Mouse (Mus musculus): Measurements from ENCODE around the gene 1700067K01Rik. TPM values are rescaled to one million over a fixed set of nuclear protein-coding genes. Genes with fewer than 3 reads are reported as not detected.
"Not testable (repeated sequence)": the region's sequence is repeated elsewhere in the genome, so short reads cannot be mapped to it uniquely, and the experiment has no call there.

The 1700067K01Rik gene
- polyA plus RNA-seq, 1 experiment from 2014 or later = 1.2 TPM

DNA sequence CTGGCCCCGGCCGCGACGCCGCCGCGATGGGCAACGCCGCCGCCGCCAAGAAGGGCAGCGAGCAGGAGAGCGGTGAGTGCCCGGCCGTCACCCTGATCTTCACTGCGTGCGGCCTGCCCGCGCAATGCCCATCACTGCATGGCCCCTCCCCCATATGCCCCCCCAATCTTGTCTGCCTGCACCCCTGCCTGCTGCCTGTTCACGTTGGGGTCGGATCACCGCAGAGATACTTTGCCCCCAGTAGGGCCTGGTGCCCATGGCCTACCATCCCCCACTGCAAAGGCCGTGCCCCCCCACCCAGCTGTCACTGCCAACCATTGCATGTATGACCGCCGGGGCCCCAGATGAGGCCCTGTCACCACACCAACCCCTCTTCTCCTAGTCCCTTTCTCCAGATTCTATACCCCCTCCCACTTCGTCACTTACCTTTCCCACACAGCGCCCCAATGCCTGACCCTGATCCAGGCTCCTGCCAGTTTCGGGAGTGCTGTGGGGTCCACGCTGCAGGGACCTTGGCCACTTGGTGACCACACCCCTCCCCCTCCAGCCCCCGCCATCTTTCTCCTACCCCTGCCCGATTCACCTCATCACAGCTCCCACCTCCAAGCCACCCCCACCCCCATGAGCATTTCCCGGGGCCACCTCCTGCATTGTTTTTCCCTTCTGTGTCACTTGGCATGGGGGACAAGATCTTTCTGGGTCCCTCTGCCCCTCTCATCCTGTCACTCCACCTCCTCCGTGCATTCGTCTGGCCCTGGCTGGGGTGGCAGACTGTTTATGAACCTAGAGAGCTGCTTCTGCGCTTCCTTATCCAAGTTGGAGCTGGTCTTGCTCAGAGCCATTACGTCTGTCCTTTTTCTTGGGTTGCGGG, 27.9 kb upstream of the 1700067K01Rik start:
- ATAC-seq = no peak
- peak overlapping the region; percentile 61 for H3K27ac ChIP-seq
- peak overlapping the region; percentile 91 for H3K9ac ChIP-seq

DNA sequence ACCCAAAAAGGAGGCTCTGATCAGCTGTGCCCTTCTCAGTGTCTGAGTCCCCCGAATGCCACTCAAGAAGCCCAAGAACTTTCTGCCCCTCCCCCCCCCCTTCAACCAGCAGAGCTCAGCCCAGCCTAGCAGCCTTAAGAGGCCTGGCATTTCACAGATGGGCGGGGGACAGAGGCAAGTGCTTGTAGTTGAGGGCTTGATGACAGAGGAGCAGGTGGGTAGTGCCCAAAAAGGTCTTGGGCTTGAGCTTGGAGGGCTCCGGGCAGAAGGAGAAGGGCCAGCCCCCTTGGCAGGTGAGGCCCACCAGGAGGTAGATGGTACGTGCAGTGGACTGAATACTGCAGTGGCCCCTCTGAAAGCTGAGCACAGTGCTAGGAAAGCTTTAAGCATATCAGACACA, 26.8 kb upstream of the 1700067K01Rik start:
- H3K27me3 ChIP-seq = no peaks in the 10 kb centered on the region
- H3K4me1 ChIP-seq = peaks cover 50% of the 10 kb centered on the region
- no peak overlapping the region for H3K9ac ChIP-seq
- H3K36me3 ChIP-seq (ENCODE audit: poor library complexity, severe bottlenecking) = peaks cover 7% of the 10 kb centered on the region
- WGBS = 71% methylated on average over 4 of the region's 4 CpGs
- no peak for ATAC-seq
- H3K4me3 ChIP-seq = peak overlapping the region; percentile 90; the same call in 1 of the 2 replicates
- H3K4me2 ChIP-seq = peak overlapping the region; percentile 98
- no peaks in the 10 kb centered on the region for H3K9me3 ChIP-seq (replicated peaks)
- no peak overlapping the region for H3K27ac ChIP-seq

More for the DNA sequence above, 27.9 kb upstream of the 1700067K01Rik start:
- 5% methylated on average over 29 of the region's 37 CpGs for WGBS
- Histone ChIP-seq H3K36me3 (ENCODE audit: poor library complexity, severe bottlenecking) (peaks cover 18% of the 10 kb centered on the region), H3K4me3 (peak overlapping the region; percentile 90), H3K9me3 (replicated peaks) (no peaks in the 10 kb centered on the region), H3K4me1 (peaks cover 47% of the 10 kb centered on the region), H3K27me3 (no peaks in the 10 kb centered on the region), H3K4me2 (peak overlapping the region; percentile 98)

DNA sequence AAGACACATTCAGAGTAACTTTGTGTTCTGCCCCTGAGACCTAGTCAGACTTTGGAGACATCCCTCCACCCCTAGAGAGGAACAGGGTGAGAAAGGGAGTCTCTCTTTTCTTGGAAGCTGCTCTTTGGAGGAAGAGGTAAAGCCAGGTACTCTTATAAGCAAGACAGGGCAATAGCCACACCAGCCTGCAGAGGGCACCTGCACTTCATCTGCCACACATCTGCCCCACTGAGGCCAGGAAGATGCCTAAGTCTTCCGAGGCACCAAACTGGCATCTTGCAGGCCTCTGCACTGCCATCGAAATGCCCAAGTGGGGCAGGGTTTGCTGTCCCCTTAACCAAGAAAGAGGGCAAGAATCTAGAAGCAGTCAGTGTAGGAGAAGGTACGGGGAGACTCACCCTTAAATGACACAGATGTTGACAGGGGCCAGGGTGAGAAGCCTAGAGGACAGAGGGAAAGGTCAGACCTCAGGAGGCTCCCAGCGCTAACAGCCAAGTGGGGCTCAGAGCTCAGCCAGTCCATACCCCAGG, 25.1 kb upstream of the 1700067K01Rik start:
- Histone ChIP-seq H3K36me3 (ENCODE audit: poor library complexity, severe bottlenecking) (peaks cover 17% of the 10 kb centered on the region), H3K9ac (no peak overlapping the region), H3K4me2 (no peak overlapping the region), H3K27ac (no peak overlapping the region), H3K4me3 (no peak overlapping the region), H3K27me3 (no peaks in the 10 kb centered on the region), H3K9me3 (replicated peaks) (no peaks in the 10 kb centered on the region), H3K4me1 (peaks cover 50% of the 10 kb centered on the region)
- no peak for ATAC-seq
- 90% methylated on average over 4 of the region's 4 CpGs for WGBS

DNA sequence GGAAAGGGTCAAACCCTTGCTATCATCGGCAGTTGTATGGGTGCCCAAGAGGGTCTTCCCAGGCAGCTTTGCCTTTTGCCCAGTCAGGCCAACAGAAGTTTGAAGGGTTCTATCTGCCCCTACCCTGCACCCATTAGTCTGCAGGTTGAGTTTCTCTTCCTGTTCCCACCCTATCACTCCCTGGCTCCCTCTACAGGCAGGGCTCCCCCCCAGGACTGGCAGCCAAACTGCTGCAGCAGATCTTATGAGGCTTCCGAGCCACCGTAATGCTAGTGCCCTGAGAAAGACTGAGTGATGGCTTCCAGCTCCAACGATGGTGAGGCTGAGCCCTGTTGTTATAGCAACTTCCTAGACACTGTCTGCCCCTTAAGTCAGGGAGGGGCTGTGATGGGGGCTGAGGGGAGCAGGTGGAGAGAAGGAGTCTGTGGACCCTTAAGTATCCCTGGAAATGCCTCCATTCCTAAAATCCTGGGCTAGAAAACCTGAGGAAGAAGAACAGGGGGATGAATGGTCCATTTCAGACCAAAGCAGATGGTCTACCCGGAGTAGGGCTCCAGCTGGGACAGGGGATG, 24.4 kb upstream of the 1700067K01Rik start:
- Histone ChIP-seq H3K4me2 (no peak overlapping the region), H3K9ac (no peak overlapping the region), H3K36me3 (ENCODE audit: poor library complexity, severe bottlenecking) (peaks cover 24% of the 10 kb centered on the region), H3K4me3 (no peak overlapping the region), H3K4me1 (peaks cover 46% of the 10 kb centered on the region), H3K9me3 (replicated peaks) (no peaks in the 10 kb centered on the region; the same call in 1 of the 2 replicates), H3K27me3 (no peaks in the 10 kb centered on the region), H3K27ac (no peak overlapping the region)
- 87% methylated on average over 5 of the region's 5 CpGs for WGBS
- ATAC-seq = no peak

DNA sequence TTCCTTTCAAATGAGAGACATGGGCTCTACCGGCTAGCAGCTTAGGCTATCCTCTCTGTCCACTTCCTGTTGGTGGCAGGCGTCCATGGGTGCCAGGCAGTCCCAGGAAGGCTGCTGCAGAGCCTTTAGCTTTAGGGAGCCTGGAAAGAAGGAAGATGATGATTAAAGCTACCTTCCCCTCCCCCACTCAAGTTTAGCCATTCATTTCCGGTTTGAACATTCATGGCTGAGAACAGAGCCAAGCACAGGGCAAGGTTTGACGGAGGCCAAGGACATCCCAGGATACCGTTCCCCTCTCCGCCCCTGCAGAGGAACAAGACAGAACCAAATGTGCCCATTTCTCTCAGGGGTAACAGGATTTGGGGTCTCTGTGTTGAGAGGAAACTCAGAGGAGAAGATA, 23.7 kb upstream of the 1700067K01Rik start:
- Histone ChIP-seq H3K36me3 (ENCODE audit: poor library complexity, severe bottlenecking) (peaks cover 32% of the 10 kb centered on the region), H3K27me3 (no peaks in the 10 kb centered on the region), H3K9me3 (replicated peaks) (no peaks in the 10 kb centered on the region; the same call in 1 of the 2 replicates), H3K27ac (no peak overlapping the region), H3K9ac (0 out of 2 replicates have a peak overlapping the region, but pooled peaks have one; percentile 14), H3K4me1 (peaks cover 44% of the 10 kb centered on the region), H3K4me3 (no peak overlapping the region), H3K4me2 (no peak overlapping the region)
- WGBS = 66% methylated on average over 6 of the region's 6 CpGs
- no peak for ATAC-seq

DNA sequence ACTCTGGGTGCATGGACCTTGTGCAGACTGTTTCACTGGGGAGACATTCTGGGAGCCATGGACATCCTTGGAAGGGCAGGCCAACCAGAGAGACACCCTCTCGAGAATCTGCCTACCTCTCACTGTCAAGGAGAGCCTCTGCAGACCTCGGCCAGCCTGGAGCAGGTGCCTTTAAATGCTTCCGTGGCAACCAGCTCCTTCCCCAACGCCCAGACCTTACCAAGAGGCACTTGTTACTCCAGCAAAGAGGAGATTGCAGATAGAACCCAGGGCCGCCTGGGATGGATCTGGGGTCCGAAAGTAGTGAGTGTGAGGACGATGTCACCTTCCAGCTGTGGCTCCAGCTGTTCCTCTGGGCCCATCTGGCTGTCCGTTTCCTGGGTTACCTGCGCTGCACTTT, 23.1 kb upstream of the 1700067K01Rik start:
- Histone ChIP-seq H3K4me2 (no peak overlapping the region), H3K4me1 (peaks cover 44% of the 10 kb centered on the region), H3K9me3 (replicated peaks) (no peaks in the 10 kb centered on the region; the same call in 1 of the 2 replicates), H3K4me3 (no peak overlapping the region), H3K27me3 (no peaks in the 10 kb centered on the region), H3K9ac (0 out of 2 replicates have a peak overlapping the region, but pooled peaks have one; percentile 8), H3K36me3 (ENCODE audit: poor library complexity, severe bottlenecking) (peaks cover 37% of the 10 kb centered on the region), H3K27ac (no peak overlapping the region)
- WGBS = 76% methylated on average over 9 of the region's 9 CpGs
- ATAC-seq = no peak

DNA sequence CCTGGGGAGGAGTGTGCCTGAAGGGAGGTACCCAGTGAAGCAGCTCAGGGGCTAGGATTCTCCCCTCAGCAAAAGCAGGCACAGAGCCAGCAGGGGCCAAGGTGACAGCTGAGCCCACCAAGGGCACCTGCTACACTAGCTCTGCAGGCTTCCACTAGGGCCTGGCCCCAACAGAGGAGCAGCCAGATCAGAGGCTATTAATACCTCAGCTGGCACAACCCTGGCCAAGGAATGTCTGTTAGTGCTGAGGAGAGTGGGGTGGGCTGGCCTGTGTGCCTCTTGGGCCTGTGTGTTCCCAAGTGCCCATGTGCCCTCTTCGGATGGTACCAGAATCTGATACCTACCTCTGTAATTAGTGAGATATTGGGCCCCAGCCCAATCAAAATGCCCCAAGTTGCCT, 21.1 kb upstream of the 1700067K01Rik start:
- no peak overlapping the region for H3K4me3 ChIP-seq
- WGBS = 86% methylated on average over 1 of the region's 1 CpGs
- no peak overlapping the region for H3K9ac ChIP-seq
- no peak overlapping the region for H3K4me2 ChIP-seq
- H3K36me3 ChIP-seq (ENCODE audit: poor library complexity, severe bottlenecking) = peaks cover 52% of the 10 kb centered on the region
- no peaks in the 10 kb centered on the region for H3K27me3 ChIP-seq
- ATAC-seq = no peak
- no peak overlapping the region for H3K27ac ChIP-seq
- peaks cover 25% of the 10 kb centered on the region for H3K4me1 ChIP-seq
- no peaks in the 10 kb centered on the region; the same call in 1 of the 2 replicates for H3K9me3 ChIP-seq (replicated peaks)

DNA sequence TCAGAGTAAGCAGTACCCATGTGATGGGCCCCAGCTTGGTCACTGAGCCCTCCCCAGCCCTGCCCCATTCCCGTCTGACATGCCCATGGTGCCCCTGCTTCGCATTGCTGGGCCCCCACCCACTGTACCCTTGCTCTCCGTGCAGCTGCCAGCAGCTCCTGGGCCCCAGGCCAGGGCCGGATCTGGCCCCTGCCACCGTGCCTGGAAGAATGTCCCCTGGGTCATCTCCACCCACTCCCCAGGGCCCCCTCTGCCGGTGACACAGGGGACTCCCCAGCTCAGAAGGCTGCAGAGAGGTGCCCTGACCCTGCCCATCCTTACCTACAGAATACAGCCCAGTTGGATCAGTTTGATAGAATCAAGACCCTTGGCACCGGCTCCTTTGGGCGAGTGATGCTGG, 20.5 kb upstream of the 1700067K01Rik start:
- no peak overlapping the region for H3K4me3 ChIP-seq
- 90% methylated on average over 8 of the region's 8 CpGs for WGBS
- H3K36me3 ChIP-seq (ENCODE audit: poor library complexity, severe bottlenecking) = peaks cover 56% of the 10 kb centered on the region
- ATAC-seq = no peak
- H3K9ac ChIP-seq = no peak overlapping the region
- peaks cover 24% of the 10 kb centered on the region for H3K4me1 ChIP-seq
- H3K9me3 ChIP-seq (replicated peaks) = no peaks in the 10 kb centered on the region; the same call in 1 of the 2 replicates
- H3K27ac ChIP-seq = no peak overlapping the region
- H3K4me2 ChIP-seq = no peak overlapping the region
- H3K27me3 ChIP-seq = no peaks in the 10 kb centered on the region

DNA sequence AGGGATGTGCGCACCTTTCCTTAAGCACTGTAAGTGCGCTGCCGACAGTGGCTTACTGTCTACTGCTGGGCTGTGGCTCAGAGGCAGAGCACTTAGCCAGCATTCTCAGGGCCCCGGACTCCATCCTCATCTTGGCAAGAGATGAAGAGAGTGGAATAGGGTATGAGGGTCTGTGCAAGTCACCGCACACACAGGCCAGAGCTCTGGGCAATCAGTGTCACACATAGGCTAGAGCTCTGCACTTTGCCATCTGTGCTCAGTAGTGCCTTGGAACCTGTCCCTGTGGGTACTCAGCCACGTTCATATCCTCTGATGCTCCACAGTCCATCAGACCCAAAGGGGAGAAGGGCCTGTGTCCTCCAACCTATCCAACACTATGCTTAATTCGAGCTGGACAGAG, 19.8 kb upstream of the 1700067K01Rik start:
- H3K9me3 ChIP-seq (replicated peaks) = no peaks in the 10 kb centered on the region; the same call in 1 of the 2 replicates
- peaks cover 21% of the 10 kb centered on the region for H3K4me1 ChIP-seq
- H3K27ac ChIP-seq = no peak overlapping the region
- H3K4me3 ChIP-seq = no peak overlapping the region
- no peak overlapping the region for H3K4me2 ChIP-seq
- no peak for ATAC-seq
- no peaks in the 10 kb centered on the region for H3K27me3 ChIP-seq
- WGBS = 95% methylated on average over 7 of the region's 7 CpGs
- peaks cover 63% of the 10 kb centered on the region for H3K36me3 ChIP-seq (ENCODE audit: poor library complexity, severe bottlenecking)
- no peak overlapping the region for H3K9ac ChIP-seq

DNA sequence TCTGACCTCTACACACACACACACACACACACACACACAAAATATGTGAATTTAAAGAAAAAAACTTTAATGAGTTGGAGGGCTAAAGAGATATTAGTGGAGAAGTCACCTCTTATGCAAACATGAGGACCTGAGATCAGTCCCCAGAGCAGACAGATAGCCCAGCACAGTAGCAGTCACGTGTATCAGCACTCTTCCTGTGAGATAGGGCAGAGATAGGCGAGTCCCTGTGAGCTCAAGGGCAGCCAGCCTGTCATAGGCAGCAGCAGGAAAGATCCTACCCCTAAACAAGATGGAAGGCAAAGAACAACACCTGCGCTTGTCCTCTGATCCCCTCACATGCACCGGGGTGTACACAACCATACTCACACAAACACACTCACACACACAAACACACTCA, 18.9 kb upstream of the 1700067K01Rik start:
- Histone ChIP-seq H3K36me3 (ENCODE audit: poor library complexity, severe bottlenecking) (peaks cover 72% of the 10 kb centered on the region), H3K9ac (no peak overlapping the region), H3K27me3 (no peaks in the 10 kb centered on the region), H3K4me3 (no peak overlapping the region), H3K4me1 (peaks cover 12% of the 10 kb centered on the region), H3K9me3 (replicated peaks) (no peaks in the 10 kb centered on the region; the same call in 1 of the 2 replicates), H3K27ac (no peak overlapping the region), H3K4me2 (no peak overlapping the region)
- WGBS = 87% methylated on average over 4 of the region's 4 CpGs
- ATAC-seq = no peak

DNA sequence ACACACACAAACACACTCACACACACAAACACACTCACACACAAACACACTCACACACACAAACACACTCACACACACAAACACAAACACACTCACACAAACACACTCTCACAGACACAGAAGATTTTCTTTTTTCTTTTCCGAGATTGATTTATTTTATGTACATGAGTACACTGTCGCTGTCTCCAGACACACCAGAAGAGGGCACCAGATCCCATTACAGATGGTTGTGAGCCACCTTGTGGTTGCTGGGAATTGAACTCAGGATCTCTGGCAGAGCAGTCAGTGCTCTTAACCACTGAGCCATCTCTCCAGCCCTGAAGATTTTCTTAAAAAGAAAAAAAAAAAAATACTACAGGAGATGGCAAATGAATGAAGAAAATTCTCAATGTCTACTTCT, 18.1 kb upstream of the 1700067K01Rik start:
- H3K4me1 ChIP-seq; ATAC-seq; H3K27me3 ChIP-seq; H3K4me2 ChIP-seq; H3K27ac ChIP-seq; H3K9ac ChIP-seq; H3K4me3 ChIP-seq; H3K9me3 ChIP-seq (replicated peaks): not testable (repeated sequence)
- H3K36me3 ChIP-seq (ENCODE audit: poor library complexity, severe bottlenecking) = peaks cover 80% of the 10 kb centered on the region
- 93% methylated on average over 2 of the region's 2 CpGs for WGBS

DNA sequence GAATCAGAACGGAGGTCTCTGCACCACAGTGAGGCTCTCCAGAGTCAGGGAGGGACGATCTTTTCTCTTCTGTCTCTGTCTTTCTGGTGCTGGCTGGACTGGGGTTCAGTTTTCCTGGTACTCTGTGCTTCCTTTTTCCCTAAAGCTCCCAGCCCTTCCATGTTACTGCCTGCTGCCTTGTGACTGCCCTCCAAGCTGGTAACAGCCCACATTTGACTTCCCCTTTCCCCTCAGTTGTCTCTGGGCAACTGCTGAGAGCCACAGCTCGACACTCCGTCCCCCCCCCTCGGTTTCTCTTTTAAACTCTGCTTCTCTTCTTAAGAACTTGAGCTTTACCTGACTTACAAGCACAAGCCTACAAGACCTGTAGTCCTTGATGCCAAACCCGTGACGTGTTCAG, 12.1 kb upstream of the 1700067K01Rik start:
- no peaks in the 10 kb centered on the region for H3K27me3 ChIP-seq
- H3K4me2 ChIP-seq = no peak overlapping the region
- peaks cover 90% of the 10 kb centered on the region for H3K36me3 ChIP-seq (ENCODE audit: poor library complexity, severe bottlenecking)
- no peak for ATAC-seq
- no peak overlapping the region for H3K27ac ChIP-seq
- no peak overlapping the region for H3K9ac ChIP-seq
- no peak overlapping the region for H3K4me3 ChIP-seq
- no peaks in the 10 kb centered on the region for H3K4me1 ChIP-seq
- WGBS = 92% methylated on average over 7 of the region's 7 CpGs
- no peaks in the 10 kb centered on the region for H3K9me3 ChIP-seq (replicated peaks)
